10 mouse cellular contexts compared by ENCODE assay signal in genomic region chr2:20492125-20492524, GRCm38 (mm10).
A peak's percentile ranks its signal among the peaks of the same experiment; 100 is the strongest.
DNase-seq lines count a peak whose midpoint lies in the region; ATAC-seq and TF ChIP-seq lines count a peak whose summit lies in the region.
"Had no signal": no experiment of that assay in that cellular context is flagged by ENCODE, and none has a peak within 500 bp of the region (broad histone marks: within the 10 kb centered on the region; RNA-seq: fewer than 3 reads in every experiment).

No protein-coding gene starts in this region.

- no peak overlapping the region for H3K9ac ChIP-seq in kidney, embryonic 14.5 days (ENCODE audit: low read depth, low read length)
- H3K9ac ChIP-seq in stomach, postnatal 0 days (ENCODE audit: low read length): no peak overlapping the region

- no peaks in the 10 kb centered on the region for H3K9me3 ChIP-seq in kidney, embryonic 14.5 days (ENCODE audit: control insufficient read depth, low read length)
- H3K9me3 ChIP-seq in stomach, postnatal 0 days (ENCODE audit: control insufficient read depth, low read length): no peaks in the 10 kb centered on the region

- WGBS in kidney, adult 2 months: 61% methylated on average over 2 of the region's 2 CpGs
- WGBS in kidney, embryonic 14.5 days: 65% methylated on average over 2 of the region's 2 CpGs
- WGBS in stomach, postnatal 0 days: 49% methylated on average over 2 of the region's 2 CpGs

- no peaks in the 10 kb centered on the region for H3K36me3 ChIP-seq in kidney, adult 2 months (ENCODE audit: control insufficient read depth, insufficient read depth, low read length)
- H3K36me3 ChIP-seq in kidney, embryonic 14.5 days (ENCODE audit: control insufficient read depth, insufficient read depth, low read length): no peaks in the 10 kb centered on the region
- H3K36me3 ChIP-seq in testis, adult 2 months (ENCODE audit: control insufficient read depth, insufficient read depth, low read length): no peaks in the 10 kb centered on the region
- H3K36me3 ChIP-seq in stomach, postnatal 0 days (ENCODE audit: control insufficient read depth, insufficient read depth, low read length): no peaks in the 10 kb centered on the region

- TF ChIP-seq EP300 in stomach, postnatal 0 days (optimal IDR thresholded peaks at IDR 0.05): no peak

- H3K27me3 ChIP-seq in kidney, adult 2 months (replicated peaks; ENCODE audit: control insufficient read depth, insufficient read depth, low read length): no peaks in the 10 kb centered on the region
- no peaks in the 10 kb centered on the region for H3K27me3 ChIP-seq in kidney, embryonic 14.5 days (ENCODE audit: control insufficient read depth, insufficient read depth, low read length)
- no peaks in the 10 kb centered on the region for H3K27me3 ChIP-seq in testis, adult 2 months (ENCODE audit: control insufficient read depth, insufficient read depth, low read length)
- no peaks in the 10 kb centered on the region for H3K27me3 ChIP-seq in stomach, postnatal 0 days (ENCODE audit: control insufficient read depth, insufficient read depth, low read length)
- H3K27me3 ChIP-seq: megakaryocyte, embryonic 14.5 days had no signal

- no peak for ATAC-seq in kidney, embryonic 14.5 days (ENCODE audit: low FRiP score, low TSS enrichment)
- ATAC-seq in stomach, postnatal 0 days (ENCODE audit: low FRiP score, low TSS enrichment): no peak

- H3K4me3 ChIP-seq in kidney, adult 2 months (ENCODE audit: insufficient read depth, low read depth, low read length): no peak overlapping the region
- no peak overlapping the region for H3K4me3 ChIP-seq in kidney, embryonic 14.5 days (ENCODE audit: low read length)
- no peak overlapping the region for H3K4me3 ChIP-seq in testis, adult 2 months (ENCODE audit: control insufficient read depth, low read depth, low read length)
- no peak overlapping the region for H3K4me3 ChIP-seq in stomach, postnatal 0 days (ENCODE audit: low read depth, low read length)
- H3K4me3 ChIP-seq: megakaryocyte, embryonic 14.5 days had no signal

- no peaks in the 10 kb centered on the region for H3K4me1 ChIP-seq in kidney, adult 2 months (ENCODE audit: control insufficient read depth, insufficient read depth, low read length)
- H3K4me1 ChIP-seq in kidney, embryonic 14.5 days (ENCODE audit: control insufficient read depth, insufficient read depth, low read length): 0 out of 2 replicates have a peak, but pooled peaks cover 3% of the 10 kb centered on the region
- H3K4me1 ChIP-seq in testis, adult 2 months (ENCODE audit: control insufficient read depth, insufficient read depth, low read length): no peaks in the 10 kb centered on the region
- no peaks in the 10 kb centered on the region for H3K4me1 ChIP-seq in stomach, postnatal 0 days (replicated peaks; ENCODE audit: control insufficient read depth, insufficient read depth)
- H3K4me1 ChIP-seq: megakaryocyte, embryonic 14.5 days had no signal

- H3K4me2 ChIP-seq in kidney, embryonic 14.5 days (replicated peaks; ENCODE audit: low read depth, low read length): no peak overlapping the region
- H3K4me2 ChIP-seq in stomach, postnatal 0 days (replicated peaks; ENCODE audit: low read depth): no peak overlapping the region

- no peak for DNase-seq in kidney, adult 2 months
- DNase-seq in testis, postnatal 10 days (ENCODE audit: low spot score): no peak
- DNase-seq in R1 (ENCODE audit: low read depth, low spot score): peak; percentile 85
- no peak for DNase-seq in stomach, postnatal 0 days (ENCODE audit: low spot score)
- no peak for DNase-seq in gastrocnemius, adult 18-20 months (ENCODE audit: low spot score)
- DNase-seq: heart, adult 18-20 months; right cerebral cortex, postnatal 14 days had no signal

- no peak overlapping the region for H3K27ac ChIP-seq in kidney, adult 2 months (ENCODE audit: insufficient read depth, low read depth, low read length)
- H3K27ac ChIP-seq in kidney, embryonic 14.5 days (ENCODE audit: low read depth, low read length): no peak overlapping the region
- H3K27ac ChIP-seq in testis, adult 2 months (ENCODE audit: control insufficient read depth, insufficient read depth, low read depth, low read length): no peak overlapping the region
- H3K27ac ChIP-seq in stomach, postnatal 0 days (replicated peaks): no peak overlapping the region

- TF ChIP-seq CTCF in kidney, adult 2 months (conservative IDR thresholded peaks at IDR 0.05; ENCODE audit: insufficient read depth, insufficient read length, low read depth, low read length): peak; percentile 45
- peak; percentile 60; the same call in 1 of the 2 replicates for TF ChIP-seq CTCF in testis, adult 2 months (IDR thresholded peaks at IDR 0.05; ENCODE audit: control insufficient read depth, insufficient read depth, insufficient replicate concordance, low read depth, low read length)
- TF ChIP-seq CTCF in stomach, postnatal 0 days (IDR thresholded peaks at IDR 0.05; ENCODE audit: low read depth): peak; percentile 59

- no peak for TF ChIP-seq POLR2A in kidney, adult 2 months (IDR thresholded peaks at IDR 0.05; ENCODE audit: low read depth, low read length)
- no peak for TF ChIP-seq POLR2A in testis, adult 2 months (IDR thresholded peaks at IDR 0.05; ENCODE audit: control insufficient read depth, low read depth, low read length)
